In genomic region chr1:168518087-168518486, GRCm38 (mm10) we compare ENCODE assay signal across 14 mouse cellular contexts.
"Had no signal": no experiment of that assay in that cellular context is flagged by ENCODE, and none has a peak within 500 bp of the region (broad histone marks: within the 10 kb centered on the region; RNA-seq: fewer than 3 reads in every experiment).

No protein-coding gene starts in this region.

- H3K4me3 ChIP-seq: kidney, embryonic 15.5 days; left cerebral cortex, adult 2 months; limb, embryonic 10.5 days; liver, embryonic 12.5 days; midbrain, embryonic 12.5 days; neural tube, embryonic 13.5 days; stomach, embryonic 15.5 days had no signal

- H3K27ac ChIP-seq: kidney, embryonic 15.5 days; left cerebral cortex, adult 2 months; limb, embryonic 10.5 days; liver, embryonic 12.5 days; midbrain, embryonic 12.5 days; neural tube, embryonic 13.5 days; stomach, embryonic 15.5 days had no signal

- H3K27me3 ChIP-seq: kidney, embryonic 15.5 days; liver, embryonic 12.5 days; midbrain, embryonic 12.5 days; neural tube, embryonic 13.5 days; stomach, embryonic 15.5 days had no signal

- H3K9me3 ChIP-seq: kidney, embryonic 15.5 days; limb, embryonic 10.5 days; liver, embryonic 12.5 days; midbrain, embryonic 12.5 days; neural tube, embryonic 13.5 days; stomach, embryonic 15.5 days had no signal

- DNase-seq: kidney, adult 2 months; kidney, postnatal 25 days; retina, postnatal 1 day; right cerebral cortex, postnatal 14 days; thymus, adult 2 months; thymus, postnatal 25 days had no signal

- H3K4me1 ChIP-seq: kidney, embryonic 15.5 days; limb, embryonic 10.5 days; liver, embryonic 12.5 days; midbrain, embryonic 12.5 days; neural tube, embryonic 13.5 days; stomach, embryonic 15.5 days had no signal

- H3K36me3 ChIP-seq: kidney, embryonic 15.5 days; limb, embryonic 10.5 days; liver, embryonic 12.5 days; midbrain, embryonic 12.5 days; neural tube, embryonic 13.5 days; stomach, embryonic 15.5 days had no signal

- H3K4me2 ChIP-seq: kidney, embryonic 15.5 days; liver, embryonic 12.5 days; midbrain, embryonic 12.5 days; neural tube, embryonic 13.5 days; stomach, embryonic 15.5 days had no signal

- H3K9ac ChIP-seq: kidney, embryonic 15.5 days; liver, embryonic 12.5 days; midbrain, embryonic 12.5 days; neural tube, embryonic 13.5 days; stomach, embryonic 15.5 days had no signal

- ATAC-seq: liver, embryonic 12.5 days; midbrain, embryonic 16.5 days had no signal
